Mouse (Mus musculus) cerebellum, adult 9-11 months (tissue): ENCODE data around the gene Gtpbp1.
A peak's percentile ranks its signal among the peaks of the same experiment; 100 is the strongest.
"Not testable (repeated sequence)": the region's sequence is repeated elsewhere in the genome, so short reads cannot be mapped to it uniquely, and the experiment has no call there.

Experiments
- DNase-seq: peaks from one replicate; pipeline ENCODE4 v3.0.0; 2022

Gtpbp1 gene

GRCm38 (mm10) chr15:79690426-79691022, at the start of gene Gtpbp1:
Gtpbp1 (plus strand) TSS chr15:79690845.
- DNase-seq = peak; percentile 100

- no peak for DNase-seq
Measured at GRCm38 (mm10) chr15:79641135-79641817, 49.4 kb upstream of the Gtpbp1 start.

- DNase-seq = no peak
Measured at GRCm38 (mm10) chr15:79645483-79645882, 45.2 kb upstream of the Gtpbp1 start.

GRCm38 (mm10) chr15:79648130-79648529, 42.5 kb upstream of the Gtpbp1 start:
- no peak for DNase-seq

DNA sequence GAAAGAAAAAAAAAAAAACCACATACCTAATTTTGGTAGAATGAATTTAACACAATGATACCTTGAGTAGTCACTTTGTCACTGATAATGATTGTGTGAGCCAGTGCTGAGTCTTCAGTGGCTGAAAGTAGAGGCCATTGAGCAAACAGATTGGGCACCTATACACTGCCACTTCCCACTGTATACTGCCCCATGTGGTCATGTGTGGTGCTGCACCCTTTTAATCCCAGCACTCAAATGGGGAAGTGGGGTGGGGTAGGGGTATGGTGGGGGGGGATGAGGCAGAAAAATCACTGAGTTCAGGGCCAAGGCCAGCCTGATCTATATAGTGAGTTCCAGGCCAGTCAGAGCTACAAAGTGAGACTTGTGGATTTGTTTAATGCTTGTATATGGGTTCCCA, 40.1 kb upstream of the Gtpbp1 start:
- peak; percentile 16 for DNase-seq

DNA sequence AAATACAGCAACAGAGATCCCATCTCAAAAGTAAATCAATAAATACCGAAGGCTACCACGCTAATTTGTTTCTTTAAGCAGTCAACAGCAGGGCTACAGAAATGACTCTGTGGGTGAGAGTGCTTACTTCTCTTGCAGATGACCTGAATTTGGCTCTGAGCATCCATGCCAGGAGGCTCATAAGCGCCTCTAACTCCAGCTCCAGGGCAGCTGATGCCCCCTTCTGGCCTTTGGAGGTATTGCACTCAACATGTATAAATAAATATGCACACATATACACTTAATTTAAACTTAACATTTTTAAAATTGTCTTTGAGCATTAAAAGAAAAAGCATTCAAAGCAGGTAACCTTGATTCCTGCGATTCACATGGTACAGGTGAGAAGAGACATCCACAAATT, 39.2 kb upstream of the Gtpbp1 start:
- DNase-seq = no peak

DNA sequence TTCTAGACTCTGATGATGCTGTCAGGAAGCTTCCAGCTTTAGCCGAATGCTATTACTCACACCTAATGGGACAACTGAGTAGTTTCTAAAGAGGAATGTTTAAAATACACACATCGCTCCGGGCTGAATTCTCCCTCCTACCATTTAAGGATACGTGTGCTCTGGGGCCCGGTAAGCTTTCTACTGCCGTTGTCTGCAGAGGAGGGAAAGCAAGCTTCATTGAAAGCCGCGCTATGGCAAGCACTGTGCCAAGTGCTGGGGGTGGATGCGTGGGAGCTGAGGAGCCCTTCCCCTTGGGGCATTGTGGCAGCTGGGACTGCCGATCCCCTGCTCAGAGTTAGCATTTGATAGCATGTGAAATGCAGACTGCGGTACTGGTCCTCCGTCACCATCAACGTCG, 34.2 kb upstream of the Gtpbp1 start:
- DNase-seq = no peak

GRCm38 (mm10) chr15:79657837-79658530, 32.7 kb upstream of the Gtpbp1 start:
- peak; percentile 83 for DNase-seq

DNA sequence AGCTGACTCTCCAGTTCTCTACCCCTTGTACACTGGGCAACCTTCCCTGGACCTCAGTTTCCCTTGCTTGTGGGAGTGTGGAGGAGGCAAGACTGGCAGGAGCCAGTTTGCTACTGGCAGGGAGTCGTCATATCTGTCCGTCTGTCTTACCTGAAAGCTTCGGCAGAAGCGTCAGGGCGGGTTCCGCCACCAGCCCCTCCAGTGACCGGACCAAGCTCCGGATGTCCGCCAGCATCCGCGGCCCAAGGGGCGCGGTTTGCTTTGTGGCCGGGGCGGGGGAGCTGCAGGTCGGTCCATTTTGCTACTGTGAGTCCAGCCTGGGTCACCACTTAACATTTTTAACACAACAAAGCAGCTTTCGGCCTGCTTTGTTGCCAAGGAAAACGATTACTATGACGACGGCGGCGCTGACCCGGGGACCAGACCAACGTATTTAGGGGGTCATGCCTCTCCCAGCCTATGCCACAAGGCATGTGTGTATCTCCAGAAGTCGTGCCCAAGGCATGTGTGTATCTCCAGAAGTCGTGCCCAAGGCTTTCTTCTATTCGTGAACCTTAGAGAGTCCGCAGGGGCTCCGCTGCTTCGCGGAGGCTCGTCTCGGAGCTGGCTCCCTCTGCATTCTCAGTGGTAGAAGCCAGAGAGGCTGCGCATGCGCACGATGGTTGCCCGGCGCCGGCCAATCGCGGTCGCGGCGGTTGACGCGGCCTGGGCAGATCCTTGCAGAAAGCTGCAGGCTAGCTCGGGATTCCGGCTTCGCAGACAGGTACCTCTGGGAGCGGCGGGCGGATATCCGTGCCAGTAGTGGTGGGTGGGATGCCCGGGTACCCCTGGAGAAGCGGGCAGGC, 31.9 kb upstream of the Gtpbp1 start, which contains the start of the genes Fam227a and Cby1:
Gene Fam227a (minus strand): TSS at position 426 of the 845 bp plus-strand sequence.
Gene Cby1 (plus strand): TSS at position 669 of the 845 bp plus-strand sequence.
- peak; percentile 95 for DNase-seq

DNA sequence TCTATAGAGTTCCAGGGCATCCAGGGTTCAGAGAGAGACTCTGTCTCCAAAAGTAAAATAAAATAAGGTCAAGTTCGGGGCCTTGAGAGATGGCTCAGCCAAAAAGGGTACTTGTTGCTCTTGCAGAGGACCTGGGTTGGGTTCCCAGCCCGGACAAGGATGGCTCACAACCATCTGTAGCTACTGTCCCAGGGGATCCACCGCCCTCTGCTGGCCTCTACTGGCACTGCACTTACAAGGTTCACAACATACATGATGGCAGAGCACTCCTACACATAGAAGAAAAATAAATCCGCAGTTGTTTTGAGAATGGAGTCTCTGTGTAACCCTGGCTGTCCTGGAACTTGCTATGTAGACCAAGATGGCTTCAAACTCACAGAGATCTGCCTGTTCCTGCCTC, 28.8 kb upstream of the Gtpbp1 start:
- DNase-seq = no peak

DNA sequence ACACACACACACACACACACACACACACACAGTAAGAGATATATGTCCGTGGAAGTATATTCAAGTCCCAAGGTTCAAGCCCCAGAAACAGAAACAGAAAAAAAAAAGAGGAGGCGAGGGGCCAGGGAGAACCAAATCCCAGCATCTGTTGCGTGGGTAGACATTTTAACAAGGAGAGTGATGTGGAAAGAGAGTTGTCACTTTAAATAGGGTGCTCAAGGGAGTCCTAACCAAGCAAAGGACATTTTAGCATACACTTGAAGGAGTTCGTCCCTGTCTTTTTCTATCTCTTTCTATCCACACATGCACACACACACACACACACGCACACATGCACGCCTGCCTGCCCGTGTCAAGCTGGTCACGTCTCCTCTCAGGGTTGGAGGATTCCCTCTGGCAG, 26.0 kb upstream of the Gtpbp1 start:
- no peak for DNase-seq

- DNase-seq = no peak
Measured at GRCm38 (mm10) chr15:79669195-79669594, 21.4 kb upstream of the Gtpbp1 start.

- peak; percentile 90 for DNase-seq
Measured at GRCm38 (mm10) chr15:79670249-79670971, 20.2 kb upstream of the Gtpbp1 start, which contains the start of gene Tomm22. Tomm22 (plus strand) TSS chr15:79670861.

- no peak for DNase-seq
Measured at GRCm38 (mm10) chr15:79670972-79671299, 19.7 kb upstream of the Gtpbp1 start.

GRCm38 (mm10) chr15:79671828-79672348, 18.8 kb upstream of the Gtpbp1 start:
- DNase-seq = not testable (repeated sequence)

DNA sequence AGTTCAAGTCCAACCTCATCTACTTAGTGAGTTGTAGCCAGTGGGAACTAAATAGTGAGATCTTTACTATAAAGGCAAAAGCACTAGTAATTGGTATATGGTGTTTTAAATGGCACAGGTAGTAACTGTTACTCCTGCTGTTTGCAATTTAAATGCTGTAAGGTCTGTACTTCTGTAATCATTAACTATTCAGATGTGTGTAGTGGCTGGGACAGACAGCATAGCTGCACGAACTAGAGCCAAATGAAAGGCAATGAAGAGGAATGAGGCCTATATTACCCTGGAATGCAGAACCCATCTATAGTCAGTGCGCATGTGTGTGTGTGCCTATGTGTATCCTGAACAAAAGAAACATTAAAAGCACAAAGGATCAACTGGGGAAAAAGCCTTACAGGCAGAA, 12.7 kb upstream of the Gtpbp1 start:
- no peak for DNase-seq

DNA sequence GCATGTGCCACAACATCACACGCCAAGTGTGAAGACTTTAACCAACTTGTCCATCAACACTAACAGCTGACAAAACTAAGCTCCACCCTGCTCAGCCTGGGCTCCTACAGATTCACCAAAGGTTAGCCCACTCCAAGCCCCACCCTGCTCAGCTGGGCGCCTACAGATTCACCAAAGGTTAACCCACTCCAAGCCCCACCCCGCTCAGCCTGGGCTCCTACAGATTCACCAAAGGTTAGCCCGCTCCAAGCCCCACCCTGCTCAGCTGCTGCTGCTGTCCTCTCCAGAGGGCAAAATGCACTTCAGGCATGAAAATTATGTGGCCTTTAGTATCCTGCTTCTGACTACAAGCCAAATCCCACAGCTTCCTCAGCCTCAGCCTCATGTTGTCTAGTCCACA, 8.7 kb upstream of the Gtpbp1 start:
- DNase-seq = peak; percentile 21

GRCm38 (mm10) chr15:79683146-79683545, 7.5 kb upstream of the Gtpbp1 start:
- DNase-seq = no peak

DNA sequence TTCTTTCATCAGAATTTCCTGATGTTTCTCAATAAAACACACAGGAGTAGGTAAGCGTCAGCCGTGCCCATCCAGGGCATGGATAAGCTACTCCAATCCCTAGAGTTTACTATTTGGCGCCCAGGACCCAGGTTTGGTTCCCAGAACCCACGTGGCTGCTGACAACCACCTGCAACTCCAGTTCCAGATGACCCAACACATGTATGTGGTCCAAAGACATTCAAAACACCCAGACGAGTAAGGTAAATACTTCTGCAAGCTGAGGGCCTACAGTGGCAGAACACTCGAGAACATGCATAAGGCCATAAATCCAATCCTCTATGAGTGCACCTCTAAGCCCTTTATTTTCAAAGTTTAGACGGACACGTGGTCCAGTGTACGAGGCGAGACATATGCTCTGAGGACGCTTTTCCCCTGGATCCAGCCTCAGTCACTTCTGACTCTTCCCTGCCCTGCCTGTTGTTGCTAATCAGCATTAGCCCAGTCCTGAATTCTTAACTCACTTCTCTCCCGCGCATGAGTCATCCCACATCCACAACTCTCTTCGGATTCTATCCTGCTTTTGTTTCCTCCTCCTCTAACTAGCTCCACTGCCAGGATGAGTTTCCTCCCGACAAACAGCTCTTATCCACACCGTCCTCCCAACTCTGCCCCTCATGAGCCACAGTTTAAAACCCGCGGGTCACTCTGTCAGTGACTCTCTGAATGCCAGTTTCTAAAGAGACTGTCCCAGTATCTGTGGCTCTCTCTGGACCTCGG, 6.8 kb upstream of the Gtpbp1 start:
- no peak for DNase-seq

DNA sequence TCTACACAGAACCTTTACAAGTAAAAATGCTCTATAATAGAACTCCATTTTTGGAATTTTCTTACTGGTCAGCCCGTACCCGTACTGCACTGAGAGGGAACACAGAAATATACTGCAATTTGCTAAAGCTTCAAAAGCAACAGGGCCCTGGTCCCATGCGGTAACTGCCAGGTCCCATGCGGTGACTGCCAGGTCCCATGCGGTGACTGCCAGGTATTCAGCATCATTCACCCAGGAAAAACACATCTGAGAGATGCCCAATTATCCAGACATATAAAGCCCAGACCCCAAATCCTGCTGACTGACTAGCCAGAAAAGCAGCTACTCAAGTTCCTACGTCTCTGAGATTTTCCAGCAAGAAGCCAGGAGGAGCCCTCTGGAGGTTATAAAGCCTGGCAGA, 6.0 kb upstream of the Gtpbp1 start:
- peak; percentile 51 for DNase-seq

- peak; percentile 19 for DNase-seq
Measured at GRCm38 (mm10) chr15:79685141-79685641, 5.5 kb upstream of the Gtpbp1 start.
